Mouse (Mus musculus) hindbrain, postnatal 0 days (tissue): ENCODE results near the gene Prkch. TPM values are rescaled to one million over a fixed set of nuclear protein-coding genes. Genes with fewer than 3 reads are reported as not detected.

Experiments used
- ATAC-seq: fragments of 200-750 bp; cut with Nextera tagmentation; 2 replicates; pipeline ENCODE4 v1.8.0; 2017; ENCODE audit warnings: mild to moderate bottlenecking, moderate TSS enrichment, moderate library complexity
- DNase-seq: peaks from one replicate; pipeline ENCODE4 v3.0.0-alpha.2; 2015; ENCODE audit warnings: low spot score
- H3K27ac ChIP-seq: fragments of 300-500 bp; sonication (generic); 2 replicates; pipeline ENCODE4 v1.5.1; 2014; ENCODE audit warnings: mild to moderate bottlenecking
- H3K27me3 ChIP-seq: fragments of 300-500 bp; sonication (generic); 2 replicates; pipeline ENCODE4 v1.6.1; 2014; ENCODE audit warnings: low read length, mixed read lengths; ENCODE audit not compliant: insufficient read depth
- H3K36me3 ChIP-seq: fragments of 300-500 bp; sonication (generic); 2 replicates; pipeline ENCODE4 v1.6.1; 2014; ENCODE audit warnings: low read length, mixed read lengths; ENCODE audit not compliant: insufficient read depth
- H3K4me1 ChIP-seq: fragments of 300-500 bp; sonication (generic); 2 replicates; pipeline ENCODE4 v1.6.1; 2014; ENCODE audit warnings: antibody characterized with exemption, low read length, mixed read lengths; ENCODE audit not compliant: insufficient read depth
- H3K4me2 ChIP-seq: fragments of 300-500 bp; sonication (generic); 2 replicates; pipeline ENCODE4 v1.6.1; 2014; ENCODE audit warnings: low read depth, mild to moderate bottlenecking, low read length, moderate library complexity, mixed read lengths
- H3K4me3 ChIP-seq: fragments of 300-500 bp; sonication (generic); 2 replicates; pipeline ENCODE4 v1.5.1; 2014; ENCODE audit warnings: low read length
- H3K9ac ChIP-seq: fragments of 300-500 bp; sonication (generic); replicated peaks from 2 replicates; pipeline ENCODE4 v1.6.1; 2014; ENCODE audit warnings: mild to moderate bottlenecking, low read length, moderate library complexity, mixed read lengths
- H3K9me3 ChIP-seq: fragments of 300-500 bp; sonication (generic); 2 replicates; pipeline ENCODE4 v1.6.1; 2016; ENCODE audit warnings: low read length, mixed read lengths
- CTCF ChIP-seq: IDR thresholded peaks from 2 replicates; pipeline ENCODE4 v1.5.1; 2016; ENCODE audit warnings: antibody characterized with exemption, control low read depth, low read depth
- WGBS: fragments of 180-500 bp; shearing (Covaris S2); extraction: QIAGEN DNeasy Blood & Tissue Kit; methylation state at CpG from one replicate; pipeline ENCODE4 v1.1.7; 2014; 5-methylcytosine and 5-hydroxymethylcytosine counted together
- polyA plus RNA-seq: library from polyadenylated mRNA; unstranded; fragments of >200 nt; fragmentation: Nextera tagmentation; extraction: Ambion mirVana; gene quantifications from 2 replicates; pipeline ENCODE4 v1.2.1, GENCODE M21; 2015
- total RNA-seq: library from RNA; depleted of rRNA; stranded (reverse); fragments of >200 nt; gene quantifications from 2 replicates; pipeline ENCODE4 v1.2.3, GENCODE M21; 2014

The Prkch gene
- total and polyA plus RNA-seq, 2 experiments from 2014 or later, result 6.1 to 16.1 TPM

DNA sequence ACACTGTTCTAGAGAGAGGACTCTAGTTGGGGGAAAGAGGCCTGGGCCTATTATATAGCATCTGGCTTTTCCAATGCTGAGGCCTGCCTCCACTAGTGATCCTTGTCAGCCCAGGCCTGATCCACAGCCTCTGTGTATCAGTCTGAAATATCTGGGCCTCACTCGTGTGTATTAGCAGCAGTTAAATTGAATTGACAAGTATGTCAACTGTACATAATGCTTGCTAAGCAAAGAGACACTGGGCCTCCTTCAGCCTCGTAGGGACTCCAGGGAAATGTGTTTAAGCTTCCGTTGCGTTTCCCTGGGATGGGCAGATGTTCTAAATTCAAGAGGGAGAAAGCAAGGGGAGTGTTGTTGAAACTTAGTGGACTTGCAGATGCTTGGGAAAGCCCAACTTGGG is 112.3 kb downstream of the Prkch start:
- Histone ChIP-seq H3K4me2 (no peak overlapping the region), H3K36me3 (no peaks in the 10 kb centered on the region), H3K4me3 (no peak overlapping the region), H3K27me3 (no peaks in the 10 kb centered on the region), H3K27ac (no peak overlapping the region), H3K4me1 (no peaks in the 10 kb centered on the region), H3K9me3 (no peaks in the 10 kb centered on the region), H3K9ac (no peak overlapping the region)
- no peak for ATAC-seq
- TF ChIP-seq CTCF, result no peak
- 68% methylated on average over 4 of the region's 4 CpGs for WGBS
- DNase-seq, result no peak

DNA sequence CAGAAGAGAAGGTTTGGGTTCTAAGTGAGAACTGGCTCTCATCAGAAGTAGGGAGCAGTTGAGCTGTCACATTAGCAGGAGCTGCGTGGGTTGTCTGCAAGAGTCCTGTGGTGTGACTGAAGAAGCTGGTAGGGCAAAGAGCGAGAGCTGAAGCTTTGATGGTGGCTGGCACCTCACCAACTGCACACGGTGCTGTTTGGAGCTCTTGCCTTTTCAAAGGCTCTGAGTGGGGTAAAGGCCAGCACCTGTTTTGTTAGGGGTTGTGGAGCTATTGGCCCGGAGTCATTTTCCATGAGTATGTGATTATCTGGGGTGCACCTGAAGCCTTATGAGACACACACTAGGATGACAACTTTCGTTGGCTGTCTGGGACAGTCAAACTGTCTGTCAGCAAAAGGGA is 113.8 kb downstream of the Prkch start:
- Histone ChIP-seq H3K27me3 (no peaks in the 10 kb centered on the region), H3K4me1 (no peaks in the 10 kb centered on the region), H3K4me2 (no peak overlapping the region), H3K36me3 (no peaks in the 10 kb centered on the region), H3K9ac (no peak overlapping the region), H3K4me3 (no peak overlapping the region), H3K27ac (no peak overlapping the region), H3K9me3 (no peaks in the 10 kb centered on the region)
- no peak for TF ChIP-seq CTCF
- no peak for DNase-seq
- no peak for ATAC-seq
- whole genome bisulfite sequencing, result 84% methylated on average over 5 of the region's 5 CpGs

DNA sequence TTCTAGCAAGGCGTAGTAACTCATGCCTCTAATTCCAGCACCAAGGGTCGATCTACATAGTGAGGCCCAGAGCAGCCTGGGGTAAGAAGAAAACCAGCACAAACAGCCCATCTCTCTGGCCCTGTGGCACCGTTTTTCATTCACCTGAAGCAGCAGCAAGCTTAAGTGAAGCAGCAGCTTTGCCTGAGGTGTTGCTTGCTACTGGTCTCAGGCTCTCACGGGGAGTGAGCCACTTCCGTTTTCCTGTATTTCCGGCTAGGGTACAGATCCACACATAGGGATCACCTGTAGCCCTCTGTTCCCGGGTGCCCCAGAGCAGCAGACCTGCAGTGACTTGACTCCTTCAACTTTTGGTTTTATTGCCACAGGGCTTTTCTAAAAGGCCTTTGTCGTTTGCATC is 114.2 kb downstream of the Prkch start:
- no peak overlapping the region for H3K4me3 ChIP-seq
- H3K9me3 ChIP-seq, result no peaks in the 10 kb centered on the region
- H3K27ac ChIP-seq, result no peak overlapping the region
- H3K36me3 ChIP-seq, result no peaks in the 10 kb centered on the region
- H3K4me2 ChIP-seq, result no peak overlapping the region
- no peak for TF ChIP-seq CTCF
- 80% methylated on average over 8 of the region's 8 CpGs for WGBS
- no peaks in the 10 kb centered on the region for H3K4me1 ChIP-seq
- DNase-seq (no peak), ATAC-seq (no peak)
- H3K9ac ChIP-seq, result no peak overlapping the region
- H3K27me3 ChIP-seq, result no peaks in the 10 kb centered on the region

DNA sequence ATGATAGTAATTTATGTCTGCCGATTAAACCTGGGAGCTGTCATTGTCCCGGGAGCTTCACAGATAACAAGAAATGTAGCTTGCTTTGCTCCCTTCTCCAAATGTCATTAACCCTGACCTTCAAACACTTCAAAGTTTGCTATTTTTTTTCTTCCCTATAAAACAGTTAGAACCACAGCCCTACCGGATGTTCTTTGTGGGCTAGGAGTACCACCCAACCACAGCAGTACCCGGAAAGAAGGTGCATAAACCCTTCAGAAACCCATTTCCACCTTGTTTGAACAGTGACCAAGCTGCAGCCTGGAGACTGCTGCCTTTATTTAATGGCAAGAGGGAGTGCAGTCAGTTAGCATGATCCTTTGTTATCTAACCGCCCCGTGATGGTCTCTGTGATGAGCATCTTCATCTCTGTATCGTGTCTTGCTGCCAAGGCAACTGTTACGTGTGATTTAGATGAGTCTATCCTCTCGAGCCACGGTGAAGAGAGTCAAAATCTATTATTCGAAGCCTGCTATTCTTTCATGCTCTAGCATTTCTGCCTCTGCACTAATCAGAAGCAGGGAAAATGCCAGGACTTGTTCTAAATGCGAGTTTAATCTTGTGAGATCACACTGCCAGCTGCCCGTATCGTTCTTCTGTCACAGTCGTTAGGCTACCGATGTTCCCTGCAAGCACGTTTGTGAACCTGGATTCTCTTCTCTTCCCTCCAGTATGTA is 115.0 kb downstream of the Prkch start:
- ATAC-seq (0 out of 2 replicates have a peak, but pooled peaks have one; percentile 31), DNase-seq (peak; percentile 32)
- WGBS, result 51% methylated on average over 17 of the region's 17 CpGs
- no peaks in the 10 kb centered on the region for H3K27me3 ChIP-seq
- H3K9me3 ChIP-seq, result no peaks in the 10 kb centered on the region
- H3K4me3 ChIP-seq, result no peak overlapping the region
- H3K4me1 ChIP-seq, result no peaks in the 10 kb centered on the region
- no peak overlapping the region; the same call in 1 of the 2 replicates for H3K27ac ChIP-seq
- TF ChIP-seq CTCF, result no peak
- no peak overlapping the region for H3K9ac ChIP-seq
- H3K4me2 ChIP-seq, result 0 out of 2 replicates have a peak overlapping the region, but pooled peaks have one; percentile 6
- no peaks in the 10 kb centered on the region for H3K36me3 ChIP-seq

DNA sequence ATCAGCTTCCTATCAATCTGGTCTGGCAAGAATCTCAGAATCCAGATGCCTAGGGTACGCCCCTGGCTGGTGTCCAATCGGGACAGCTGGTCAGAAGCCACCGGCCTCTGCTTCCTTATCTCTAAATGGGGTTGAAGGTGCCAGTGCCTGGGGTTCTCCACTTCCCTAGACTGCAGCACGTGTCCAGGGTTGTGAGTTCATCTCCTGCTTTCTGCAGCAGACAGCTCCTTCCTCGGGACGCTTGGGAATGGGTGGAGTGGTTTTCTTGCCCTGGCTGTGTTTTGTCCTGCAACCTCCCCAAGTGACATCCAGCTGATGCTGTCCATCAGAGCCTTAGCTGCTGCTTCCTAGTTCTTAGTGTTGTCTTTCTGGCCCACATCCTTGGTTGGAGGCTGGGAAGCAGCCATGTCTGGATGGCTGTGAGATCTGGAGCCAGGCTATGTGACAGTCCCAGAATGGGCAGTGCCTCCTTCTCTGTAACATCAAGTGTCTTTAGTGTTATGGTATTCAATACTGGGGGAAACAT is 116.0 kb downstream of the Prkch start:
- no peaks in the 10 kb centered on the region for H3K27me3 ChIP-seq
- no peak for TF ChIP-seq CTCF
- WGBS, result 68% methylated on average over 6 of the region's 6 CpGs
- no peak for DNase-seq
- no peak overlapping the region for H3K27ac ChIP-seq
- no peaks in the 10 kb centered on the region for H3K9me3 ChIP-seq
- H3K4me3 ChIP-seq, result no peak overlapping the region
- no peak overlapping the region for H3K4me2 ChIP-seq
- no peaks in the 10 kb centered on the region for H3K4me1 ChIP-seq
- no peak overlapping the region for H3K9ac ChIP-seq
- H3K36me3 ChIP-seq, result no peaks in the 10 kb centered on the region
- no peak for ATAC-seq

DNA sequence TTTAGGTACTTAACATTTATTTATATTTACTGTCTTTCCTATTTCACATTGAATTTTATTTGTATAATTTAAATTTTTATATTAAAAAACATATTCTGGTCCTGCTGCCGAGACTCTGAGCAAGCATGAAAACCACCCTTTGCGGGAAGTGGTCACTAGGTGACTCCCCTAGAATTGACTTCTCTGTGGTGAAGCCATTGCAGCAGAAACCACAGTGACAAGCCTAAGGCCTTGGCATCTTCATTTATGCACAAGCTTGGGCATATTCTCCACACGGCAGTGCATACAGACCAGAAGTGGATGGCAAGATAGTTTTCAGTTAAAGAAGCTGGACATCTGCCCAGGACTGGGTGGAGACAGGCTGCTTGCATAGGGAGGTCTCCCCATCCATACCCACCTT is 117.4 kb downstream of the Prkch start:
- 80% methylated on average over 3 of the region's 3 CpGs for WGBS
- Histone ChIP-seq H3K27ac (no peak overlapping the region), H3K9me3 (no peaks in the 10 kb centered on the region), H3K9ac (no peak overlapping the region), H3K4me1 (no peaks in the 10 kb centered on the region), H3K27me3 (no peaks in the 10 kb centered on the region), H3K4me2 (no peak overlapping the region), H3K4me3 (no peak overlapping the region), H3K36me3 (no peaks in the 10 kb centered on the region)
- DNase-seq (no peak), ATAC-seq (no peak)
- no peak for TF ChIP-seq CTCF

DNA sequence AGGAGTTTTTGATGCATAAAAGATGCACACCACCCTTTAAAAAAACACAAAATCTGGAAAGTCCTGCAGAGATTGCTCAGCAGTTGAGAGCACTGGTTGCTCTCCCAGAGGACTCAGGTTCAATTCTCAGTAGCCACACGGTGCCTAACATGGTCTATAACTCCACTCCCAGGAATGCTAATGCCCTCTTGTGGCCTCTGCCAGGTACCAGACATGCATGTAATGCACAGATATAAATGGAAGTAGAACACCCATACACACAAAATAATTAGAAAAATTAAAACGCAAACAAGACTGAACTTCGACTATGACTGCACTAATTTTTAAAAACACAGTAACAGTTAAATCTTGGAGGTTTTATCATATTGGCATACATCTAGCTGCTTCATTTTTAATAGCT is 119.8 kb downstream of the Prkch start:
- H3K9ac ChIP-seq, result no peak overlapping the region
- no peaks in the 10 kb centered on the region for H3K9me3 ChIP-seq
- ATAC-seq (no peak), DNase-seq (no peak)
- H3K36me3 ChIP-seq, result no peaks in the 10 kb centered on the region
- 80% methylated on average over 3 of the region's 3 CpGs for WGBS
- no peak overlapping the region for H3K4me3 ChIP-seq
- H3K4me2 ChIP-seq, result no peak overlapping the region
- no peaks in the 10 kb centered on the region for H3K4me1 ChIP-seq
- H3K27me3 ChIP-seq, result no peaks in the 10 kb centered on the region
- TF ChIP-seq CTCF, result peak; percentile 38
- H3K27ac ChIP-seq, result no peak overlapping the region
